Mouse (Mus musculus) frontal cortex, adult 2 months (tissue): Measurements from ENCODE around the gene Mrpl12. TPM values are rescaled to one million over a fixed set of nuclear protein-coding genes. Genes with fewer than 3 reads are reported as not detected.
A peak's percentile ranks its signal among the peaks of the same experiment; 100 is the strongest.

Source experiments
- DNase-seq, 2 experiments: peaks; one replicate each; pipeline ENCODE4 v3.0.0; 2022; ENCODE audit warnings: low spot score in 1 of 2; ENCODE audit errors: extremely low spot score in 1 of 2
- polyA plus RNA-seq: library from polyadenylated mRNA; depleted of rRNA; stranded (reverse); fragments of >200 nt; gene quantifications from 2 replicates; pipeline ENCODE4 v1.2.3, GENCODE M21; 2012; rRNA removed

Gene Mrpl12
- polyA plus RNA-seq = 94.2 TPM in 2 replicates

- peak; percentile 77 to 92 for DNase-seq
These were observed at the start of gene Mrpl12 for GRCm38 (mm10) chr11:120484265-120484981. Gene Mrpl12 (plus strand): TSS chr11:120484613.

GRCm38 (mm10) chr11:120437152-120437856, 47.1 kb upstream of the Mrpl12 start, which contains the start of gene Nploc4:
Gene Nploc4 (minus strand): TSS chr11:120437708.
- DNase-seq = peak; percentile 29 to 91

- no peak for DNase-seq
These were observed 46.5 kb upstream of the Mrpl12 start for GRCm38 (mm10) chr11:120437857-120438385.

- no peak for DNase-seq
These were observed 42.1 kb upstream of the Mrpl12 start, which contains the start of gene Tspan10 for GRCm38 (mm10) chr11:120442344-120442743. Gene Tspan10 (plus strand): TSS chr11:120442644.

- DNase-seq = no peak
These were observed 41.6 kb upstream of the Mrpl12 start for GRCm38 (mm10) chr11:120442765-120443280.

GRCm38 (mm10) chr11:120444106-120444505, 40.3 kb upstream of the Mrpl12 start:
- no peak for DNase-seq

GRCm38 (mm10) chr11:120445475-120445874, 38.9 kb upstream of the Mrpl12 start:
- DNase-seq = no peak

- DNase-seq = no peak
These were observed 37.2 kb upstream of the Mrpl12 start for GRCm38 (mm10) chr11:120447179-120447578.

- DNase-seq = no peak
These were observed 32.2 kb upstream of the Mrpl12 start for GRCm38 (mm10) chr11:120452246-120452645.

- no peak for DNase-seq
These were observed 31.1 kb upstream of the Mrpl12 start, which contains the start of gene Pde6g for GRCm38 (mm10) chr11:120453306-120453705. Gene Pde6g (minus strand): TSS chr11:120453500.

- no peak for DNase-seq
These were observed 29.4 kb upstream of the Mrpl12 start for GRCm38 (mm10) chr11:120454965-120455364.

- DNase-seq = no peak
These were observed 29.0 kb upstream of the Mrpl12 start for GRCm38 (mm10) chr11:120455413-120455812.

GRCm38 (mm10) chr11:120457370-120457769, 27.0 kb upstream of the Mrpl12 start:
- DNase-seq = no peak

- peak; percentile 47 to 75 for DNase-seq
These were observed 26.4 kb upstream of the Mrpl12 start, which contains the start of the genes Oxld1 and Ccdc137 for GRCm38 (mm10) chr11:120457772-120458751. Gene Oxld1 (minus strand): TSS chr11:120458068. Gene Ccdc137 (plus strand): TSS chr11:120458115.

GRCm38 (mm10) chr11:120458847-120459597, 25.4 kb upstream of the Mrpl12 start:
- DNase-seq = no peak

- DNase-seq = no peak
These were observed 20.9 kb upstream of the Mrpl12 start for GRCm38 (mm10) chr11:120463536-120463935.

- DNase-seq = no peak
These were observed 20.0 kb upstream of the Mrpl12 start for GRCm38 (mm10) chr11:120464365-120464764.

- DNase-seq = no peak
These were observed 18.9 kb upstream of the Mrpl12 start for GRCm38 (mm10) chr11:120465521-120465920.
